Mouse (Mus musculus): Measurements from ENCODE around the gene Rcor1.

Gene Rcor1

GRCm38 (mm10) chr12:111021577-111021976, 17.6 kb upstream of the Rcor1 start:
- DNase-seq (ENCODE audit: low read depth, low spot score), result no peak

DNA sequence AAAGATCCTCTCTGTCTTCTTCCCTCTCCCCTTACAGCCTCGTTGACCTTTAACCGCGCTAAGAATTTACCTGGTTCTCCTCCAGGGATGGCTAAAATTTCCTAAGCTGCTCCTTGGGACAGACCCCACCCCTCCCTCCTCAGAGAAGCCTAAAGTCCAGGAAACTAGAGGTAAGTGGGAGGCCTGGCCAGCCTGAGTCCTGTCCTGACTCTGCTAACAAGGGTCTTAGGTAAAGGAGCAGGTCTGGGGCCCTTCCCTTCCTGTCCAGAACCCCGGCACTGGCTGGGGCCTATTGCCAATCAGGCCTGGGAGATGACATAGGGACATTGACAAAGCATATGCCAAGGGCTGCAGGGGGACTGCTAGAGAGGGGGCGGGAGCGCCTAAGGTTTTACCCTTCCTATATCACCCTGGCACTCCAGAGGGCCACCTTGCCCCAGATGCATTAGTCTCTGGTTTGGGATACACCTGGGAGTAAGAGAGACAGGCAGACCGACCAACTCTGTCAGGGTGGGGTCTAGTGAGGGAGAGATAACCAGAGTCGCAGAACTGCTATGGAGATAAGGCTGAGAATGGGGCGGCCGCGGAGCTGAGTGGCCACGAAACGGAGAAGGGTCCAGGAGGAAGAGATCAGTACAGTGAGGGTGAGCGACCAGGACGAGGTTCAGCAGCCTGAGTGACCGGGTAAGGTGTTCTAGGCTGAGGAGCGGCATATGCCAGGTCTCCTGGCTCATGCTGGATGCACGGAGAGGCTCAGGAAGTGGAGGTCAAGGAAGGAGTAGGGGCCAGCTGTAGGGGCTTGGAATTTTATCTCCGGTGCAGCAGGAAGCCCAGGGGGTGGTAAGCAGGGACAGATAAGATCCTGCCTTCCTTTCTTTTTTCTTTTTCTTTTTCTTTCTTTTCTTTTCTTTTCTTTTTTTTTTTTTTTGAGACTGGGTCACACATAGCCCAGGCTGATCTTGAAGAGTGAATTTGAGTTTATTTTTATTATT, 10.7 kb upstream of the Rcor1 start:
- DNase-seq (ENCODE audit: low read depth, low spot score), result no peak

DNA sequence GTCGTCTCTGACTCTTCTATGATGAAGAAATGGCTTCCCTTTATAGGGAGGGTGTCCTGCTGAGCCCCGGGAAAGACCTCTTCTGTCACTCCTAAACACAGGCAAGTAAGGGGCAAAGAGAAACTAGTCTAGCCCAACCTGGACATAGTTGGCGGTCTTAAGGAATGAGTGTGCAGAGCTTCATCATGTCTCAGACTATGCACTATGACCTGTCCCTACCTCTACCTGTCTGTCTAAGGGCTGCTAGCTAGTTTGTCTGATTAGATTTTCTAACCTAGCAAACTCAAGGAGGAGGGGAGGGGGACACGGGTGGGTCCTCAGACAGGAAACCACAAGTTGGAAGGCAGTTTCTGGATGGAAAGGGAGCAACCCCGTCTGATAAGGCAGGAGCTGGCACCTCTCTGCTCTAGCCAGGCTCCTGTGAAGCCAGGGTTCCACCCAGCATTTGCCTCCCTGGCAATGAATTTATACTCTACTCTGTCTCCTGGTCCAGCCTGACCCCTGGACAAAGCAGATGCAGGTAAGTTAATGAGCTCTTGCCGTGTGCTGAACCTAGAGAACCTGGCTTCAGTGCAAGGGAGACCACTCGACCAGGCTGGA, 9.8 kb upstream of the Rcor1 start:
- no peak for DNase-seq (ENCODE audit: low read depth, low spot score)

GRCm38 (mm10) chr12:111032839-111033238, 6.3 kb upstream of the Rcor1 start:
- DNase-seq (ENCODE audit: low read depth, low spot score), result no peak

- no peak for DNase-seq (ENCODE audit: low read depth, low spot score)
Observed at GRCm38 (mm10) chr12:111035182-111035824, 3.8 kb upstream of the Rcor1 start.

- DNase-seq (ENCODE audit: low read depth, low spot score), result no peak
Observed at GRCm38 (mm10) chr12:111036198-111036775, 2.9 kb upstream of the Rcor1 start.

DNA sequence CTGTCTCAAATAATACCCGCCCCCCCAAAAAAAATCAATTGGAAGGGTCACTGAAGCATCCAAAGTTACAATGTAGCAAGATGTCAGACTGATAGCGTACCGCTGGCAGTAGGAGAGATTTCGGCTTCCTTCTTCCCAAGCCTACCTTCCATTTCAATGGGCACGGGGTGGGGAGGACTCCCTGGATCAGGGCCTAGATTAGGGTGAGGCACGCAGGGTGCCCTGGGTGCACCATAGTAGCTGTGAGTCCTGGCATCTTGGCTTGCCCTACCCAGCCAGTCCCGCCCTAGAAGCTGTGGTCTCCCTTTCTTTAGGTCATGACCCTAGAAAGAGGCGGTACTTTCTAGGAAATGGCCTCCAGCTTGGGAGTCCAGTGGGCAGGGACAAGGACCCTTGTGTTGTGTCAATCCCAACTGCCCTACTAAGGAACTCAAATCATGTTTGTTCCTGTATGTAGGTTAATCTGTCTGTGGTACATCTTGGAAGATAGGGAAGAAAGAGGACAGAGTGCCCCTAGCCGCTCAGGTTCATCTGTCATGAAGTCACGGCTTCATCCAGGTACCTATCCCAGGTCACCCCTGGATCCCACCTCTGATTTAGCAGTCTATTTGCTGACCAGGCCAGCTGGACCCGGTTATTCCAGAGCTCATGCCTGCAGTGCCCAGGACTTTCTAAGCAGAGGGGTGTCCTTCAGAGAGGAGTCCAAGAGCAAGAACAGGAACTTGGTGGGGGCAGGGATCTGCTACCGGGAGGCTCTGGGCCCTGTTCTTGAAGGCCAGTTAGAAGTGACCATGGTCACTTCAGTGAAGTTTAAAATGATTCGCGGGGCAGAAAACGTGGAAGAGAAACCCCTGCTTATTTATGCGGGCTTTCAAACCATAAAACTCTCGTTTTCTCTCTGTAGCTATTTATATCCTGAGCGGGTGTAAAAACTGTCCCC, 1.6 kb upstream of the Rcor1 start:
- no peak for DNase-seq (ENCODE audit: low read depth, low spot score)

DNA sequence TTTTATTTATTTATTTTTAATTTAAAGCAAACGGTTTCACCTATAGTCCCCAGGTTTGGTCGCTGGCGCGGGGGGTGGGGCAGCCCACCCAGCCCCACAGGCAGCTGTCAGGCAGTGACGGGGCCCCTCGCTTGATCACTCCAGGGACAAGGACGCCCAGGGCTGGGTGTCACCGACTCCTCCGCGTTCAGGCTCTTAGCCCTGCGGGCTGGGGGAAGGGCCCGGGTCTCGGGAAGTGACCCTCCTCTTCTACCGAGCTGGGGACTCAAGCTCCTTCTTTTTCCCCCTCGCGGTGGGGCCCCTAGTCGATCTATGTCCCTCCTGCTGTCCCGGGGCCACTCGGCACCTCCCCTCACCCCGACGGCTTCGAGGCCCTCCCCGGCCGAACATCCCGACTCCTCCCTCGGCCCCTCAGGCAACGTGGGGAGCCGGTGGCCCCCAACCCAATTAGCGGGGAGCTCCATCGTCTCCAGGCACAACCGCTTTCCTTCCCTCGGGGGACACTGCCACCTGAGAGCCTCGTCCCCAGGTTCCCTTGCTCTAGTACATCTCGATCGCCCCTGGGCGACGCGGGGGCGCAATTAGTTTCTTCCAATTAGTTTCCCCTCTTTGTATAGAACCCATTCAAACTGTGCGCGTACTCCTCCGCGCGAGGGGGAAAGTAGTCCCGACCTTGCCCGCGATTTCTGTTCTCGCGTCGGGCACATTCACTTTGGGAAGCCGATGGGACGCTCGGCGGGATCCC, 748 bp upstream of the Rcor1 start:
- no peak for DNase-seq (ENCODE audit: low read depth, low spot score)

DNA sequence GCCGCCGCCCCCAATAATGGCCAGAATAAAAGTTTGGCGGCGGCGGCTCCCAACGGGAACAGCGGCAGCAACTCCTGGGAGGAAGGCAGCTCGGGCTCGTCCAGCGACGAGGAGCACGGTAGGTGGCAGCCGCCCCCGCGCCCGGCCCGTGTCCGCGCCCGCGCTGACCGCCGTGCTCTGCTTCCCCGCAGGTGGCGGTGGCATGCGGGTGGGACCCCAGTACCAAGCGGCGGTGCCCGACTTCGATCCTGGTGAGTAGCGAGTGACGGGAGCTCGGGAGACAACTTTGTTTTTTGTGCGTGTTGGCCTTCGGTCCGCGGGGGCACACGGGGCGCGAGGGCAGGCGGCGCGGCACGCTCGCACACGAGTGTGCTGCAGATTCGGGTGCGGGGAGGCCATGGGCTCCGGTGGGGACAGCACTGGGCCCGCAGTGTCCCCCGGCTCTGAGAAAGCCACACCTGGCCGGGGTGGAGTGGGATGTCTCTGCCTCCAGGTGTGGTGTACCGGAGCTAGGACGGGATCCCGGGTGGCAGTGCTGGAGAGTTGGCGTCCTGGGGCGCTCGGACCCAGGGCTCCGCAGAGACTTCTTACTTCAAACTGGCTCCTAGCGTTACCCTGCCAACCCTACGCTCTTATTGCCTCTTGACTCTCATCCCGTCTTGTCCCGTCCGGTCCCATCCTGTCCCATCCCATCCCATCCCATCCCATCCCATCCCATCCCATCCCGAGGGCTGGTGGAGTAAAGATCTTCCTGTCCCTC, 800 bp downstream of the Rcor1 start:
- no peak for DNase-seq (ENCODE audit: low read depth, low spot score)

DNA sequence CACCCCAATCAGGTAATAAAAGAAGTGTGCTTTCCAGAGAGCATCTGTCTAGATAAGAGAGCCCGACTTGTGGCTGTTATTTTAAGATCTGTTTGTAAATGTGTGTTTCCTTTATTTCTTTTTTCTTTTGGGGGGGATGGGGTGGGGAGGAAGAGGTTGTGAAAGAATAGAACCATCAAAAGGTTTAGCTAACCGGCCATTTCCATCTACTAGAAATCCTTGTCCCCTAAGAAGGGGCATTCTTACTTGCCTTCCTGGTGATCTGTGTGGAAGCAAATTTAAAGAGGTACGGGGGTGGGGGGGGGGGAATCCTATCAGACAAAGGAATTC, 1.3 kb downstream of the Rcor1 start:
- no peak for DNase-seq (ENCODE audit: low read depth, low spot score)

GRCm38 (mm10) chr12:111041196-111041595, 2.0 kb downstream of the Rcor1 start:
- no peak for DNase-seq (ENCODE audit: low read depth, low spot score)

DNA sequence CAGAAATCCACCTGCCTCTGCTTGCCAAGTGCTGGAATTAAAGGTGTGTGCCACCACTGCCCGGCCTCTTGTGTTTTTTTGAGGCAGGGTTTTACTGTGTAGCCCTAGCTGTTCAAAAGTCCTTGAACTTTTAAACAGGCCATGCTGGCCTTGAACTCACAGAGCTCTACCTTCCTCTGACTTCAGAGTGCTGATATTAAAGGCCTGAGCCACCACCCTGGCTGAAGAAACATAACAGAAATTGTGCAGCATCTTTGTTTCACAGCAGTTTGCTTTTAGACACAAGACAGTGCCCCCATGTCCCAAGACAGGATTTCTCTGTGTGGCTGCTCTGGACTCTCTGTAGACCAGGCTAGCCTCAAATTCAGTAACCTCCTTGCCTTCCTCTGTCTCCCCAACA, 3.2 kb downstream of the Rcor1 start:
- DNase-seq (ENCODE audit: low read depth, low spot score), result no peak

- no peak for DNase-seq (ENCODE audit: low read depth, low spot score)
Observed at GRCm38 (mm10) chr12:111044880-111045279, 5.7 kb downstream of the Rcor1 start.

DNA sequence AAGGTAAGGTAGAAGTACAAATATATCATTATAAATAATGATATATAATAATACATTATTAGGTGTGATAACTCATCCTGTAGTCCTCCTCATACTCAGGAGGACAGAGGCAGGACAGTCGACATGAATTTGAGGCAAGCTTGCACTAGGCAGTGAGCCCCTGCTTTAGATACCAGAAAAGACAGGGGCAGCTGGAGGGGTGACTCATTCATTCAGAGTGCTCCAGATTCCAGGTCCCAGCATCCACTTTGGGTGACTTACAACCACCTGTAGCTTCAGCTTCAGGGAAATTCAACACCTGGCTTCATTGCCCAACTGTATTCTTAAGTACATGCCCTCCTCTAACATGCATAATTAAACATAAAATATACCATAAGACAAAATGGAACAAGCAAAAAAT, 7.7 kb downstream of the Rcor1 start:
- no peak for DNase-seq (ENCODE audit: low read depth, low spot score)

- DNase-seq (ENCODE audit: low read depth, low spot score), result no peak
Observed at GRCm38 (mm10) chr12:111048201-111048600, 9.1 kb downstream of the Rcor1 start.

- no peak for DNase-seq (ENCODE audit: low read depth, low spot score)
Observed at GRCm38 (mm10) chr12:111050256-111050655, 11.1 kb downstream of the Rcor1 start.

GRCm38 (mm10) chr12:111063361-111063760, 24.2 kb downstream of the Rcor1 start:
- no peak for DNase-seq (ENCODE audit: low read depth, low spot score)

DNA sequence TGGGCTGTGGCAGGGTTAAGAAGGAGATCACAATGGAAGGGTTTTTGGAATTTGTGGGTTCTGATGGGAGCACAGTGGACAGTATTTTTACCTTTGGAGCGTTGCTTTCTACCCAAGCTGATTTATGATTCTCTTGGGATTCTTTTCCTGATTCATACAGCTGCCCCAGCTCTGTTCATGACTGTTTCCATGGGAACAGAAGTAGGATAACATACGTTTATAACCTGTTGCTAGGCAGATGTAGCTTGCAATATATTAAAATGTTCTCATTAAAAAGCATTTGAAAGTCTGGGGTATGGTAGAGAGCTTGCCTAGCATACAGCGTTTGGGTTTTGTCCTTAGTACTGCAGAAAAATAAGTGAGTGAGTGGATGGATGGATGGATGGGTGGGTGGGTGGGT, 25.1 kb downstream of the Rcor1 start:
- DNase-seq (ENCODE audit: low read depth, low spot score), result no peak

DNA sequence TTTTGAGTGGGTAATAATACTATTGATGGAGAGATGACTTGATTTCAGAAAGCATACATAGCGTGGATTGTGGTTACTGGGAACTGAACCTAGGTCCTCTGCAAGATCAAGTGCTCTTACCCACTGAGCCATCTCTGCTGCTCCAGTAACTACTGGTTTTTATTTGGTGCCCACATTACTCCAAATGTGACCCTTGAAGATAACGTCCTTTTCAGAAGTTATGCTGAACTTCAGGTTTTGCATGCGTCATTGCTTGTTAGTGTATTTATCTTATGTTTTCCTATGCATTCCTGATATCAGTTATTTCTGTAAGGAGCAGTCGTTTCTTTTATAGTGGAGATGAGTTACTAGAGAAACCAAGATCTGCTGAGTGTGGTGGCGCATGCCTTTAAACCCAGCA, 26.2 kb downstream of the Rcor1 start:
- no peak for DNase-seq (ENCODE audit: low read depth, low spot score)

GRCm38 (mm10) chr12:111067816-111068215, 28.7 kb downstream of the Rcor1 start:
- no peak for DNase-seq (ENCODE audit: low read depth, low spot score)
